Mouse (Mus musculus) midbrain, embryonic 16.5 days (tissue): ENCODE measurements at regions not wholly inside any gene's neighbourhood (a gene's known extent, or its start where the extent isn't known, plus 50 kb on each side); places are given as distances from the start of the nearest gene placed in this dataset.
A peak's percentile ranks its signal among the peaks of the same experiment; 100 is the strongest.

ENCODE experiments used
- ATAC-seq: fragments of 200-750 bp; cut with Nextera tagmentation; 2 replicates; pipeline ENCODE4 v1.8.0; 2017; ENCODE audit warnings: moderate TSS enrichment
- H3K27ac ChIP-seq: fragments of 300-500 bp; sonication (generic); 2 replicates; pipeline ENCODE4 v1.5.1; 2014; ENCODE audit warnings: mild to moderate bottlenecking, low read length, mixed read lengths
- H3K27me3 ChIP-seq: fragments of 300-500 bp; sonication (generic); 2 replicates; pipeline ENCODE4 v1.6.1; 2014; ENCODE audit warnings: low read depth, low read length, mixed read lengths; ENCODE audit not compliant: control insufficient read depth, insufficient read depth
- H3K36me3 ChIP-seq: fragments of 300-500 bp; sonication (generic); 2 replicates; pipeline ENCODE4 v1.6.1; 2014; ENCODE audit warnings: mild to moderate bottlenecking, low read length, moderate library complexity, mixed read lengths; ENCODE audit not compliant: control insufficient read depth, insufficient read depth
- H3K4me1 ChIP-seq: fragments of 300-500 bp; sonication (generic); 2 replicates; pipeline ENCODE4 v1.6.1; 2014; ENCODE audit warnings: mild to moderate bottlenecking, low read length, mixed read lengths; ENCODE audit not compliant: control insufficient read depth, insufficient read depth
- H3K4me2 ChIP-seq: fragments of 300-500 bp; sonication (generic); 2 replicates; pipeline ENCODE4 v1.6.1; 2014; ENCODE audit warnings: mild to moderate bottlenecking, low read length, mixed read lengths
- H3K4me3 ChIP-seq: fragments of 300-500 bp; sonication (generic); 2 replicates; pipeline ENCODE4 v1.5.1; 2014; ENCODE audit warnings: low read depth, mild to moderate bottlenecking, low read length, moderate library complexity, mixed read lengths
- H3K9ac ChIP-seq: fragments of 300-500 bp; sonication (generic); 2 replicates; pipeline ENCODE4 v1.6.1; 2014; ENCODE audit warnings: low read depth, low read length, mixed read lengths
- H3K9me3 ChIP-seq: fragments of 300-500 bp; sonication (generic); replicated peaks from 2 replicates; pipeline ENCODE4 v1.6.1; 2014; ENCODE audit warnings: mild to moderate bottlenecking, low read length, mixed read lengths; ENCODE audit not compliant: control insufficient read depth, poor library complexity, severe bottlenecking
- WGBS: fragments of 180-500 bp; shearing (Covaris S2); extraction: QIAGEN DNeasy Blood & Tissue Kit; methylation state at CpG from one replicate; pipeline ENCODE4 v1.1.7; 2014; 5-methylcytosine and 5-hydroxymethylcytosine counted together

DNA sequence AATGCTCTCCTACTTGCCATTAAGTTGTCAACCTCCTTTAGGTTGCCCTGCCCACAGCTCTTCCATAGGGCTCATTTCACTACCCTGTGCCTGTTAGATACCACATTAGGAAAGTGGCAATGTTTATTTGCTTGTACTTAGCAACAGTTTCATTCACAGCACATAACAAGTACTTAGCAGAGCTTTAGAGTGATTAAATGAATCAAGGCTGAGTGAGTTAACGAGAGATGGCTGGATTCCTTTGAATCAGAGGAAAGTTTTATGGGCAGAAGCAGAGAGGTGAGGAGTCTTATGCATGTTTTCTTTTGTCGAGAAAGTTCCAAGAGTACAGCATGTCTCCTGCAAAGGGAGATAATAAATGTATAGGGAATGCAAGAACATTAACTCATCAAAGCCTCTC lies 60.5 kb downstream of the Ptgs2 start:
- WGBS = 75% methylated on average over 2 of the region's 2 CpGs

DNA sequence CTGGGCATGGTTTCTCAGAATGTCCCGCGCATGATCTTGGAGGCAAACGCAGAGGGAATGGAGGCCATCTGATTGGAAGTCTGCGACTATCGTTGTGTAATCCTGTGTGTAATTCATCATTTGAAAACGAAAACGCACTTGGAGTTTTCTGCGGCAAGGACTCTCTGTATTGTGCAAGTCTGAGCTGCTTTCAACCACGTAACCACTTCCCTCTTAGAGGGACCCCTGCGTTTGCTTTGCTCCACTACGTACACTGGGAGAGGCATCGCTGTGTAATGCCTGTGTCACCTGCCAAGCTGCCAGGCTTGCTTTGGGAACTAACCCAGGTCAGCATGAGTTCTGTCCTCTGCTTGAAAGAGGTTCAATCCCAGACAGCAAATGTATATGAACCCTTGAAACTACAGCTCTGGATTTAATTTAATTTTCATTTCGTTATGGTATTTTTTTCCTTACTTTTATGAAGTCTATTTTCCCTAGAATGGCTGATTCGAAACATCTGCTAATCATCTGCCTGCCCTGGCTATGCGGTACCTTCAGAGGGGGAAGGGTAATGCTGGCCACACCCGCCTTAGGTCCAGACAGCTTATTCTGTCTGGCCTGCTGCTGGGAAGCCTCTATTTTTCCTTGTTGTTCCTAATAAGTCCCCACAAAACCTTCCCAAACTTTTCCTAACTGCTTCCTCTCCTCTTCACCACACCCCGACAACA lies 65.2 kb downstream of the Ptgs2 start:
- Histone ChIP-seq H3K27ac (no peak overlapping the region), H3K4me3 (no peak overlapping the region), H3K9me3 (no peaks in the 10 kb centered on the region), H3K4me2 (peak overlapping the region; percentile 34), H3K9ac (no peak overlapping the region), H3K4me1 (no peaks in the 10 kb centered on the region), H3K27me3 (no peaks in the 10 kb centered on the region), H3K36me3 (no peaks in the 10 kb centered on the region)
- ATAC-seq = no peak
- 68% methylated on average over 17 of the region's 17 CpGs for WGBS

More for the DNA sequence above, 60.5 kb downstream of the Ptgs2 start:
- Histone ChIP-seq H3K36me3 (no peaks in the 10 kb centered on the region), H3K9ac (no peak overlapping the region), H3K27ac (no peak overlapping the region), H3K27me3 (no peaks in the 10 kb centered on the region), H3K4me2 (no peak overlapping the region), H3K9me3 (no peaks in the 10 kb centered on the region), H3K4me1 (no peaks in the 10 kb centered on the region), H3K4me3 (no peak overlapping the region)
- ATAC-seq = no peak

DNA sequence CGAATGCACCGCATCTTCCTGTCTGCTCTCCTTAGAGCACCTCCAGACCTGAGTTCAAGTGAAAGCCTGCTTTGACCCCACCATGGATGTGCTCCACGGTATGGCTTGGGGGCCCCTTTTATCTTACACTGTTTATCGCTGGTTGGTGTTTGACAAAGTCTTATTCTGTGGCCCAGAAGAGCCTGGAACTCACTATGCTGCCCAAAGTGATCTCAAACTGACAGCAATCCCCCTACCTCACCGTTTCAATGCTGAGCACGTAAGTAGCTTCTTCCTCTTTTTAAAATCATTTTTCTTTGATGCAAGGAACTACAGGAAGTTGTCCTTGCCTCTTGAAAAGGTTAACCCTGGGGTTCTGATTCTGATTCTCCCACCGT lies 65.8 kb downstream of the Ptgs2 start:
- no peaks in the 10 kb centered on the region for H3K27me3 ChIP-seq
- no peak overlapping the region for H3K4me2 ChIP-seq
- ATAC-seq = no peak
- H3K36me3 ChIP-seq = no peaks in the 10 kb centered on the region
- no peak overlapping the region for H3K4me3 ChIP-seq
- H3K9ac ChIP-seq = no peak overlapping the region
- H3K4me1 ChIP-seq = no peaks in the 10 kb centered on the region
- H3K9me3 ChIP-seq = no peaks in the 10 kb centered on the region
- no peak overlapping the region for H3K27ac ChIP-seq
- WGBS = 89% methylated on average over 7 of the region's 7 CpGs

DNA sequence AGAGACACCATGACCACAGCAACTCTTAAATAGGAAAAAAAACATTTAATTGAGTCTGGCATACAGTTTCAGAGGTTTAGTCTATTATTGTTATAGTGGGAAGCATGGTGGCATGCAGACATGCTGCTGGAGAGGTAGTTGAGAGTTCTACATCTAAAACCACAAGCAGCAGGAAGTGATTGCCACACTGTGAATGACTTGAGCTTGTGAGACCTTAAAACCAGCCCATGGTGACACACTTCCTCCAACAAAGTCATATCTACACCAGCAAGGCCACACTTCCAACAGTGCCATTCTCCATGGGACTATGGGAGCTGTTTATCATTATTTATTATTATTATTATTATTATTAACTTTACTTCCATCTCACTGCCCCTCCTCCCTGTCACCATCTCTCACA lies 67.3 kb downstream of the Ptgs2 start:
- Histone ChIP-seq H3K9ac (no peak overlapping the region), H3K4me2 (no peak overlapping the region), H3K4me3 (no peak overlapping the region), H3K9me3 (no peaks in the 10 kb centered on the region), H3K27ac (no peak overlapping the region), H3K4me1 (no peaks in the 10 kb centered on the region), H3K27me3 (no peaks in the 10 kb centered on the region), H3K36me3 (no peaks in the 10 kb centered on the region)
- ATAC-seq = no peak

DNA sequence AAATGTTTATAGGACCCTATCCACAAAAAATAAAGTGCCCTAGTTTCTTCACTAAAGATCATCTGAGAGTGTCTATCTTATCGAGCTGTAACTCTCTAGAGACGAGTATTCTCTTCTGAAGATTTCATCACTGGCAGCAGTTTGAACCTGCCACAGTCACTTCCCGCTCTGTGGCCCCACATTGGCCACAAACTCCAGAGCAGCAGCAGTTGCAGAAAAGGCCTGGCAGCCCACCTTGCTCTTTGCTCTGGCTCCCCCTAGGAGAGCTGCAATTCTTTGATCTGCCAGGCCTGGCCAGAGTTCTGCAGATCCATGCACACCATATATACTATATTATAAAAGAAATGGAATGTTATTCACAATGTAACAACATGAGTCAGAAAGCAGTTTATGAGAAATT lies 74.4 kb downstream of the Ptgs2 start:
- H3K36me3 ChIP-seq = no peaks in the 10 kb centered on the region
- no peaks in the 10 kb centered on the region for H3K27me3 ChIP-seq
- WGBS = 83% methylated on average over 3 of the region's 3 CpGs
- H3K4me3 ChIP-seq = no peak overlapping the region
- H3K4me2 ChIP-seq = no peak overlapping the region
- no peak for ATAC-seq
- no peak overlapping the region for H3K9ac ChIP-seq
- H3K9me3 ChIP-seq = no peaks in the 10 kb centered on the region
- no peaks in the 10 kb centered on the region for H3K4me1 ChIP-seq
- H3K27ac ChIP-seq = no peak overlapping the region

DNA sequence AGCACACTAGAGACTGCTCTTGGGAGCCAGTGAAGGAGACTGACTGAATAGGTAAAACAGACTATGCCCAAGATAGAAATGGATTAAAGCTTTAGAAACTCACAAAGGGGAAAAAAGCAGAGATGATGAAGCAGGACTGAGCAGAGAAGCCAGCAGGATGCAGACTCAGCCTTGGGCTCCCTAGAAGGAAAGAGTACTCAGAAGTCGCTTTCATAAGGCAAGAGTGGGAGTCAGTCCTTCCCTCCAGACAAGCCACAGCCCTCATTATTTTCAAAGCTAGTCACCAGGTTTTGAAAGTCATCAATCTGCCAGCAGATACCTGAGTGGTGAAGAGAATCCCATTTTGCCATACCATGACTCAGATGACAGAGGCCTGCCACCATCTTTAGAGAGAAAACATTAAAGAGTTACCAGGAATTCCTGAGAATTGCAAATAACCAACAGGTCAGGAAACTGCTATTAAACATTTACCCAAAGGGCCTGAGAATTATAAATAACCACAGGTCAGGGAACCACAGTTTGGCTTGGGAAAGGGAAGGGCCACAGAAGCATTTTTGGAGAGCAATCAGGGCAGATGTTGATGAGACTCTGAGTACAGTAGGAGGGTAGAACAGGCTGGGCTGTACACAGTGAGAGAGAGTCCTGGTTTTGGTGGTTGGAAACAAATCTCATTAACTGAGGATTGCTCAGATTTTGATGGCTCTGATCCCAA lies 77.4 kb downstream of the Ptgs2 start:
- Histone ChIP-seq H3K4me1 (no peaks in the 10 kb centered on the region), H3K4me2 (no peak overlapping the region), H3K9ac (no peak overlapping the region), H3K9me3 (no peaks in the 10 kb centered on the region), H3K27me3 (no peaks in the 10 kb centered on the region), H3K4me3 (no peak overlapping the region), H3K27ac (no peak overlapping the region), H3K36me3 (no peaks in the 10 kb centered on the region)
- 91% methylated on average over 1 of the region's 1 CpGs for WGBS
- no peak for ATAC-seq

DNA sequence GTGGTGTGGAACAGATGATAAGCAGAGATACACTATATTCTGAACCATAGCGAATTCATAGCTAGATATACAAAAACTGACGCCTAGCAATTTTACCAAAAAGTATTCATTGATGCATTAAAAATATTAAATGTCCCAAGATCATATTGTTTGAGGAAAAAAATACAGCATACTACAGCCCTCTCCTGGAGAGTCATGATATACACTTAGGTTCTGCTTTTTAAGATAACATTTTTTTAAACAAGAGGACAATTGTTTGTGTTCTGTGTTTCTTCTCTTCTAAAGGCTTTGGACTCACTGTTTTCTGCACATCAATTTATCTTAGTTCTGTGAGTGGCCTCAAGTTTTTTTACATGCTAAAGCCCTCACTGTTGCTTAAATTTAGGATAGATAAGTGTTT lies 102.2 kb downstream of the Ptgs2 start:
- Histone ChIP-seq H3K9ac (no peak overlapping the region), H3K36me3 (no peaks in the 10 kb centered on the region), H3K9me3 (no peaks in the 10 kb centered on the region), H3K4me3 (no peak overlapping the region), H3K4me1 (no peaks in the 10 kb centered on the region), H3K27me3 (no peaks in the 10 kb centered on the region), H3K27ac (no peak overlapping the region), H3K4me2 (no peak overlapping the region)
- 97% methylated on average over 2 of the region's 2 CpGs for WGBS
- ATAC-seq = no peak

DNA sequence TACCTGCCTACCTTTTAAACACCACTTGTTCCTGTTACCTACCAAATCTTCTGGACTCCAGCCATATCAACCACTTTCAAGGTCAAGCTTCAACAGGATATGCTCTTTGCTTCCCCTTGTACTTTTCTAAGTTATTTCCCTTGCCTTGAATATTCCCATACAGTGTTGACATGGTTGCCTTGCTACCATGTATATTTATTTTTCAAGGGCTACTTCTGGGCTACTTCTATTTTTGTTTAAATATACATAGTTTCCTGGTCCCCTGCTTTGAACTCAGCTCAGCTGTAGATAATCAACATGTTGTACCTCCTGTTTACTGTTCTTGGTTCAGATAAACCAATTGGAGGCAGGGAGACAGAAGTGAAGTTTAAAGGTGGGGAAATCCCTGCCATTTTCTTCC lies 106.8 kb upstream of the Pdc start:
- H3K9ac ChIP-seq = no peak overlapping the region
- H3K36me3 ChIP-seq = no peaks in the 10 kb centered on the region
- no peak overlapping the region for H3K27ac ChIP-seq
- no peaks in the 10 kb centered on the region for H3K9me3 ChIP-seq
- H3K27me3 ChIP-seq = no peaks in the 10 kb centered on the region
- no peak overlapping the region for H3K4me2 ChIP-seq
- no peaks in the 10 kb centered on the region for H3K4me1 ChIP-seq
- no peak for ATAC-seq
- H3K4me3 ChIP-seq = no peak overlapping the region

DNA sequence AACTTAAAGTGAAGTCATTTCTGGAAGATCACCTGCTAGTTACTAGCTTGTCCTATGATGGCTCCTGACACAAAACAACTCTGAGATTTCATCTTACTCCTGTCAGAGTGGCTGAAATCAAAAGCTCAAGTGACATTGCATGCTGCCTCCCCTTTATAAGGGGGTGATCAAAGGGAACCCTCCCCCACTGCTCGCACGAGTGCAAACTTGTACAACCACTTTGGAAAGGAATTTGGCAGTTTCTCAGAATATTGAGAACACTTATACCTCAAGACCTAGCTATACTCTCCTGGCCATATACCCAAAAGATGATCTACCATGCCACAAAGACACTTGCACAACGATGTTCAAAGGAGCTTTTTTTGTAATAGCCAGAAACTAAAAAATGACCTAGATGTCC lies 102.5 kb upstream of the Pdc start:
- Histone ChIP-seq H3K4me3 (no peak overlapping the region), H3K27me3 (no peaks in the 10 kb centered on the region), H3K4me1 (no peaks in the 10 kb centered on the region), H3K27ac (no peak overlapping the region), H3K4me2 (no peak overlapping the region), H3K9me3 (no peaks in the 10 kb centered on the region), H3K36me3 (no peaks in the 10 kb centered on the region), H3K9ac (no peak overlapping the region)
- WGBS = 88% methylated on average over 3 of the region's 3 CpGs
- ATAC-seq = no peak
